Mouse (Mus musculus): ENCODE measurements around the gene Fermt2.

- TF ChIP-seq POLR2A (IDR thresholded peaks at IDR 0.05; ENCODE audit: borderline replicate concordance, control insufficient read depth, low read depth, low read length): no peak
- TF ChIP-seq CTCF (IDR thresholded peaks at IDR 0.05; ENCODE audit: control insufficient read depth, insufficient read depth, low read length): no peak
Observed at GRCm38 (mm10) chr14:45497116-45497515, 32.8 kb downstream of the Fermt2 start.
